Mouse (Mus musculus) embryonic facial prominence, embryonic 13.5 days (tissue): Measurements from ENCODE around the gene Cnot11. TPM values are rescaled to one million over a fixed set of nuclear protein-coding genes. Genes with fewer than 3 reads are reported as not detected.

ENCODE experiments used
- ATAC-seq: fragments of 200-750 bp; cut with Nextera tagmentation; 2 replicates; pipeline ENCODE4 v1.8.0; 2017; ENCODE audit warnings: low read depth; ENCODE audit not compliant: insufficient number of reproducible peaks, insufficient read depth, low FRiP score, low TSS enrichment
- H3K27ac ChIP-seq: fragments of 300-500 bp; sonication (generic); 2 replicates; pipeline ENCODE4 v1.5.1; 2015; ENCODE audit warnings: moderate library complexity, mild to moderate bottlenecking, inconsistent platforms
- H3K27me3 ChIP-seq: fragments of 300-500 bp; sonication (generic); 2 replicates; pipeline ENCODE4 v1.6.1; 2015; ENCODE audit warnings: mild to moderate bottlenecking, inconsistent platforms
- H3K36me3 ChIP-seq: fragments of 300-500 bp; sonication (generic); 2 replicates; pipeline ENCODE4 v1.6.1; 2015; ENCODE audit warnings: mild to moderate bottlenecking, inconsistent platforms
- H3K4me1 ChIP-seq: fragments of 300-500 bp; sonication (generic); 2 replicates; pipeline ENCODE4 v1.6.1; 2015; ENCODE audit warnings: inconsistent platforms
- H3K4me2 ChIP-seq: fragments of 300-500 bp; sonication (generic); 2 replicates; pipeline ENCODE4 v1.6.1; 2015; ENCODE audit warnings: moderate library complexity, mild to moderate bottlenecking, inconsistent platforms
- H3K4me3 ChIP-seq: fragments of 300-500 bp; sonication (generic); 2 replicates; pipeline ENCODE4 v1.5.1; 2015; ENCODE audit warnings: mild to moderate bottlenecking, inconsistent platforms
- H3K9ac ChIP-seq: fragments of 300-500 bp; sonication (generic); 2 replicates; pipeline ENCODE4 v1.6.1; 2015; ENCODE audit warnings: mild to moderate bottlenecking, inconsistent platforms
- H3K9me3 ChIP-seq: fragments of 300-500 bp; sonication (generic); 2 replicates; pipeline ENCODE4 v1.6.1; 2016; ENCODE audit warnings: inconsistent platforms
- WGBS: fragments of 180-500 bp; shearing (Covaris S2); methylation state at CpG from one replicate; pipeline ENCODE4 v1.1.7; 2015; ENCODE audit warnings: mixed read lengths; 5-methylcytosine and 5-hydroxymethylcytosine counted together
- polyA plus RNA-seq: library from polyadenylated mRNA; unstranded; fragments of >200 nt; fragmentation: Nextera tagmentation; extraction: Ambion mirVana; gene quantifications from 2 replicates; pipeline ENCODE4 v1.2.1, GENCODE M21; 2015

Cnot11 gene
- polyA plus RNA-seq, 1 experiment from 2014 or later, result 21.9 TPM

GRCm38 (mm10) chr1:39536701-39537100 lies 1.9 kb downstream of the Cnot11 start:
- no peak for ATAC-seq
- no peak overlapping the region for H3K27ac ChIP-seq
- peaks cover 40% of the 10 kb centered on the region for H3K36me3 ChIP-seq
- peak overlapping the region; percentile 98 for H3K4me3 ChIP-seq
- WGBS, result 37% methylated on average over 7 of the region's 7 CpGs
- H3K9ac ChIP-seq, result peak overlapping the region; percentile 93
- H3K27me3 ChIP-seq, result no peaks in the 10 kb centered on the region
- H3K4me1 ChIP-seq, result peaks cover 17% of the 10 kb centered on the region
- peaks cover 7% of the 10 kb centered on the region for H3K9me3 ChIP-seq
- peak overlapping the region; percentile 84 for H3K4me2 ChIP-seq

- H3K9me3 ChIP-seq, result peaks cover 7% of the 10 kb centered on the region
- no peaks in the 10 kb centered on the region for H3K27me3 ChIP-seq
- H3K9ac ChIP-seq, result peak overlapping the region; percentile 41; the same call in 1 of the 2 replicates
- H3K4me3 ChIP-seq, result no peak overlapping the region
- 85% methylated on average over 10 of the region's 10 CpGs for WGBS
- no peak for ATAC-seq
- H3K36me3 ChIP-seq, result peaks cover 49% of the 10 kb centered on the region
- H3K27ac ChIP-seq, result no peak overlapping the region
- H3K4me1 ChIP-seq, result peaks cover 17% of the 10 kb centered on the region
- peak overlapping the region; percentile 84 for H3K4me2 ChIP-seq
Measured at GRCm38 (mm10) chr1:39537631-39538380, 3.0 kb downstream of the Cnot11 start.

GRCm38 (mm10) chr1:39540592-39540991 lies 5.8 kb downstream of the Cnot11 start:
- H3K4me3 ChIP-seq, result no peak overlapping the region
- H3K9me3 ChIP-seq, result peaks cover 7% of the 10 kb centered on the region
- H3K36me3 ChIP-seq, result peaks cover 73% of the 10 kb centered on the region
- H3K4me2 ChIP-seq, result no peak overlapping the region
- peaks cover 17% of the 10 kb centered on the region for H3K4me1 ChIP-seq
- H3K9ac ChIP-seq, result no peak overlapping the region
- no peak overlapping the region for H3K27ac ChIP-seq
- H3K27me3 ChIP-seq, result no peaks in the 10 kb centered on the region
- ATAC-seq, result no peak

- H3K27me3 ChIP-seq, result no peaks in the 10 kb centered on the region
- peaks cover 81% of the 10 kb centered on the region for H3K36me3 ChIP-seq
- WGBS, result 84% methylated on average over 7 of the region's 7 CpGs
- H3K9ac ChIP-seq, result no peak overlapping the region
- ATAC-seq, result no peak
- no peak overlapping the region for H3K4me3 ChIP-seq
- H3K27ac ChIP-seq, result no peak overlapping the region
- no peak overlapping the region for H3K4me2 ChIP-seq
- peaks cover under 1% of the 10 kb centered on the region; the same call in 1 of the 2 replicates for H3K9me3 ChIP-seq
- no peaks in the 10 kb centered on the region for H3K4me1 ChIP-seq
Measured at GRCm38 (mm10) chr1:39545589-39545988, 10.8 kb downstream of the Cnot11 start.

GRCm38 (mm10) chr1:39546160-39546866 lies 11.5 kb downstream of the Cnot11 start:
- peaks cover 78% of the 10 kb centered on the region for H3K36me3 ChIP-seq
- H3K4me2 ChIP-seq, result no peak overlapping the region
- no peaks in the 10 kb centered on the region for H3K27me3 ChIP-seq
- no peaks in the 10 kb centered on the region for H3K9me3 ChIP-seq
- H3K27ac ChIP-seq, result no peak overlapping the region
- ATAC-seq, result 0 out of 2 replicates have a peak, but pooled peaks have one; percentile 43
- H3K4me3 ChIP-seq, result no peak overlapping the region
- H3K9ac ChIP-seq, result no peak overlapping the region
- H3K4me1 ChIP-seq, result no peaks in the 10 kb centered on the region
- 91% methylated on average over 6 of the region's 6 CpGs for WGBS

GRCm38 (mm10) chr1:39547238-39547637 lies 12.4 kb downstream of the Cnot11 start:
- Histone ChIP-seq H3K4me3 (no peak overlapping the region), H3K4me1 (no peaks in the 10 kb centered on the region), H3K36me3 (peaks cover 78% of the 10 kb centered on the region), H3K27me3 (no peaks in the 10 kb centered on the region), H3K9me3 (no peaks in the 10 kb centered on the region), H3K9ac (no peak overlapping the region), H3K4me2 (no peak overlapping the region), H3K27ac (no peak overlapping the region)
- 65% methylated on average over 2 of the region's 2 CpGs for WGBS
- no peak for ATAC-seq

GRCm38 (mm10) chr1:39549831-39550230 lies 15.0 kb downstream of the Cnot11 start:
- Histone ChIP-seq H3K27ac (no peak overlapping the region), H3K4me2 (no peak overlapping the region), H3K9me3 (no peaks in the 10 kb centered on the region), H3K4me1 (no peaks in the 10 kb centered on the region), H3K36me3 (peaks cover 76% of the 10 kb centered on the region), H3K4me3 (no peak overlapping the region), H3K27me3 (no peaks in the 10 kb centered on the region), H3K9ac (no peak overlapping the region)
- no peak for ATAC-seq
- 83% methylated on average over 2 of the region's 2 CpGs for WGBS

- H3K9ac ChIP-seq, result no peak overlapping the region
- no peak overlapping the region for H3K4me2 ChIP-seq
- 0 out of 2 replicates have a peak, but pooled peaks cover 4% of the 10 kb centered on the region for H3K4me1 ChIP-seq
- no peak overlapping the region for H3K27ac ChIP-seq
- no peak for ATAC-seq
- no peaks in the 10 kb centered on the region for H3K27me3 ChIP-seq
- H3K9me3 ChIP-seq, result no peaks in the 10 kb centered on the region
- 55% methylated on average over 9 of the region's 9 CpGs for WGBS
- no peak overlapping the region for H3K4me3 ChIP-seq
- peaks cover 65% of the 10 kb centered on the region for H3K36me3 ChIP-seq
Measured at GRCm38 (mm10) chr1:39555556-39556415, 21.0 kb downstream of the Cnot11 start.

- H3K9me3 ChIP-seq, result no peaks in the 10 kb centered on the region
- peaks cover 61% of the 10 kb centered on the region for H3K36me3 ChIP-seq
- ATAC-seq, result no peak
- 98% methylated on average over 2 of the region's 2 CpGs for WGBS
- H3K4me1 ChIP-seq, result 0 out of 2 replicates have a peak, but pooled peaks cover 4% of the 10 kb centered on the region
- H3K4me2 ChIP-seq, result no peak overlapping the region
- H3K9ac ChIP-seq, result no peak overlapping the region
- no peaks in the 10 kb centered on the region for H3K27me3 ChIP-seq
- no peak overlapping the region for H3K27ac ChIP-seq
- no peak overlapping the region for H3K4me3 ChIP-seq
Measured at GRCm38 (mm10) chr1:39559009-39559408, 24.2 kb downstream of the Cnot11 start.

- Histone ChIP-seq H3K9ac (no peak overlapping the region), H3K36me3 (peaks cover 42% of the 10 kb centered on the region), H3K9me3 (no peaks in the 10 kb centered on the region), H3K27ac (no peak overlapping the region), H3K27me3 (no peaks in the 10 kb centered on the region), H3K4me3 (no peak overlapping the region), H3K4me2 (no peak overlapping the region), H3K4me1 (0 out of 2 replicates have a peak, but pooled peaks cover 3% of the 10 kb centered on the region)
- 27% methylated on average over 1 of the region's 1 CpGs for WGBS
- no peak for ATAC-seq
Measured at GRCm38 (mm10) chr1:39561920-39562319, 27.1 kb downstream of the Cnot11 start.

- H3K9ac ChIP-seq, result no peak overlapping the region
- no peak for ATAC-seq
- 88% methylated on average over 7 of the region's 7 CpGs for WGBS
- H3K36me3 ChIP-seq, result peaks cover 37% of the 10 kb centered on the region
- H3K27ac ChIP-seq, result no peak overlapping the region
- H3K9me3 ChIP-seq, result no peaks in the 10 kb centered on the region
- H3K27me3 ChIP-seq, result no peaks in the 10 kb centered on the region
- H3K4me2 ChIP-seq, result no peak overlapping the region
- H3K4me3 ChIP-seq, result no peak overlapping the region
- 0 out of 2 replicates have a peak, but pooled peaks cover 3% of the 10 kb centered on the region for H3K4me1 ChIP-seq
Measured at GRCm38 (mm10) chr1:39563161-39563560, 28.4 kb downstream of the Cnot11 start.
